Mouse (Mus musculus): ENCODE data around the gene Gm5148. TPM values are rescaled to one million over a fixed set of nuclear protein-coding genes. Genes with fewer than 3 reads are reported as not detected.

Gm5148 gene
- polyA plus RNA-seq (2012; rRNA removed), result 7.1 and 9.5 TPM in 2 replicates

DNA sequence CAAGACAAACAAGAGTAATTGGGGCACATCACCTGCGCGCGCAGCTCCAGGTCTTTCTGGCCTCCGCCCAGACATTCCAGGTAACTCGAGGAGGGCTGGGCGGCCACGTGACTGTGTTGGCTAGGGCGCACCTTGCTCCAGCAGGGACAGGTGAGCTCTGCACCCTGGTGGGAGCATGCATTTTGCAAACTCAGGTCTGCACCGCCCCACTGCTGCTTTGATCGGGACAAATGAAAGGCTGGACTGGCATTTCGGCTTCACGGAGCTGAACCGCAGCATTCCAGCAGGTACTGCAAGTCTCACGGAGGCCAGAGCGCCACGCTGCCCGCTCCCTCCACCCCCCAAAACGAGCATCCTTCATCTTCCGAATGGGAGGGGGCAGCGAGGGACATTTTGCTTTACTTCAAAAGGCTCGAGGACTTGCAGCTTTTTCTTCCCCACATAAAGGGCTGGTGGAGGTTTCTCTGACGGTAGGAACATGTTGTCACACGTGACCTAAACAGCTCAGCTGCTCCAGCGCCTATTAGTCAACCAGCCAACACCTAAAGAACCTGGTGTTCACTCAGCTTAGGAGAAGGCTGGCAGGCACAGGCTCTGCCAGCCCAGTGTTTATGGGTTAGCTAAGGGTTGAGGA, at the start of gene Gm5148:
Gene Gm5148 (minus strand): TSS at position 320 of the 634 bp plus-strand sequence.
- peak; percentile 89 for DNase-seq
- peak within 1 kb of the TSS; percentile 39 for H3K4me3 ChIP-seq (replicated peaks; ENCODE audit: extremely low read depth, low read depth, low read length)
- WGBS, result 23% methylated on average over 24 of the region's 24 CpGs
- TF ChIP-seq CTCF (IDR thresholded peaks at IDR 0.05; ENCODE audit: insufficient read depth, low read length) (peak; percentile 26; the same call in 1 of the 2 replicates), POLR2A (IDR thresholded peaks at IDR 0.05; ENCODE audit: borderline replicate concordance, extremely low read depth, low read depth, low read length) (peak; percentile 46; the same call in 1 of the 2 replicates)
- peaks cover 8% of the 10 kb centered on the region for H3K4me1 ChIP-seq (ENCODE audit: control insufficient read depth, insufficient read depth, low read length)

DNA sequence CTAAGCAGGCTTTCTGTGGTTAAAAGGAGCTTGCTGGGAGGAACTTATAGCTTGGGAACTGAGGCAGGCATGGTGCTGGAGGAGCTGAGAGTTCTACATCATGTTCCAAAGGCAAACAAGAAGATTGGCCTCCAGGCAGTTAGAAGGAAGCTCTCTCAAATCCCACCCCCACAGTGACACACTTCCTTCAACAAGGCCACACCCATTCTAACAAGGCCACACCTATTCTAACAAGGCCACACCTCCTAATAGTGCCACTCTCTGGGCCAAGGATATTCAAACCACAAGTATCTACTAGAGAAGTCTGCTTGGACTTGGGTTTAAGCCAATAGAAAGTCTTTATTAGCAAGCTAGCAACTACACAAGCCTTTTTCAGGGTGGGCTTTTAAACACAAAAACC, 46.7 kb upstream of the Gm5148 start:
- peaks cover 18% of the 10 kb centered on the region for H3K4me1 ChIP-seq (ENCODE audit: control insufficient read depth, insufficient read depth, low read length)
- DNase-seq, result no peak
- TF ChIP-seq CTCF (IDR thresholded peaks at IDR 0.05; ENCODE audit: insufficient read depth, low read length) (no peak), POLR2A (IDR thresholded peaks at IDR 0.05; ENCODE audit: borderline replicate concordance, extremely low read depth, low read depth, low read length) (no peak)
- H3K4me3 ChIP-seq (replicated peaks; ENCODE audit: extremely low read depth, low read depth, low read length), result no peak overlapping the region

DNA sequence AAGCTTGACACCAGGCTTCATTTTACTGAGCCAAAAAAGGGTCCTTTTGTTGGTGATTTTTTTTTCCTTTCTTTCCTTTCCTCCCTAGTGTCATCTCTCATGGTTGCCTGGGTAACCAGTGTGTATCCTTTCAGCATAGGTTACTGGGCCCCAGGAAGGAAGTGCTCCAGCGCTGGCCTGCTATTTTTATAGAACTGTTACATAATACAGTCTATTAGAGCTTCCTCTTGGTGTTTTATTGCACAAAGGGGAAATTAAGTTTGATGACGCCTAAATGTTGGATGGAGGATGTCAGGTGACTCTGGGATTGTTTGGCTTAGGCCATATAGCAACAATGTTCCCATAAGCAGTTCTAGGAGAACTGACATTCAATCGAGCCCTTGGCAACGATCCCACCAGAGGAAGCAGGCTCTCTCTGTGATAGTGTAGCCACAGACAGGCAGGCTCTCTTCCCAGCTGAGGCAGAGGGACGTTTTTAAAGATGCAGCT, 45.0 kb upstream of the Gm5148 start:
- TF ChIP-seq CTCF (IDR thresholded peaks at IDR 0.05; ENCODE audit: insufficient read depth, low read length) (no peak), POLR2A (IDR thresholded peaks at IDR 0.05; ENCODE audit: borderline replicate concordance, extremely low read depth, low read depth, low read length) (no peak)
- DNase-seq, result peak; percentile 53
- Histone ChIP-seq H3K4me1 (ENCODE audit: control insufficient read depth, insufficient read depth, low read length) (peaks cover 18% of the 10 kb centered on the region), H3K4me3 (replicated peaks; ENCODE audit: extremely low read depth, low read depth, low read length) (no peak overlapping the region)
- 6% methylated on average over 5 of the region's 5 CpGs for WGBS

DNA sequence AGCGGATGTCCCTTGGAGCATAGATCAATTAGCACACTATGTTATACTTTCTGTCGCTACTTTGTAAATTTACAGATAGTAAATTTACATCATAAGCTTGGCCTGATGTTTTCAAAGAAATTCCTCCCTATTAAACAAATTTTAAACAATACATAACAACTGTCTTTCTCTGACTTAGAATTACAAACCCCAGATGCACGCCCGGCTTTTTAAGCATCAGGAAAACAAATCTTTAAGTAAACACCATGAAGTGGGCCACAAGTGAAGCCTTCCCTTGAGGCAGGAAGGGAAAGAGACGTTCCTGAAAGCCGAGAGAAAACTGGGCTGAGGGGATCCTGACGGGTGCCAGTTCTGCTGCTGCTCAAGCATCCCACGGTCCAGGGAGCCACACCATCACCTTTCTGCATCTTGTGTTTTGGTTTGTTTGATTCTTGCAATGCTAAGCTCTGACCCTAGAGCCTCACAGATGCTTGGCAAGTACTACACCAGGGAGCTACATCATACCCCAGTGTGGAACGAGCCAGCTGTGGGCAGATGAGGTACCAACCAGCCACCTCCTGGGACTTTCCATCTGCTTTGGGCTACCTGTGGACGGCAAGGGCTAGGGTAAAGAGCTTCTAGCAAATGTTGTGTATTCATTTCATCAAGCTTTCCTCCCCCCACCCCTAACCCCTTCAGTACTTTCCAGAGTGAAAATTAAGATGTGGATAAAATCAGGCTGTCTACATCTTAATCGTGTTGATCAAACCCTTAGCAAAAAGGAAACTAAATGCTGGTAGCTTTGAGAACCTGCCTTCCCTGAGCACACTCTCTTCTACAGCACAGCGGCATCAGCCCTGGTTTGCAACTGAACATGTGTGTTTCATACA, 43.1 kb upstream of the Gm5148 start:
- TF ChIP-seq POLR2A (IDR thresholded peaks at IDR 0.05; ENCODE audit: borderline replicate concordance, extremely low read depth, low read depth, low read length) (no peak), CTCF (IDR thresholded peaks at IDR 0.05; ENCODE audit: insufficient read depth, low read length) (no peak)
- no peak for DNase-seq
- Histone ChIP-seq H3K4me1 (ENCODE audit: control insufficient read depth, insufficient read depth, low read length) (peaks cover 18% of the 10 kb centered on the region), H3K4me3 (replicated peaks; ENCODE audit: extremely low read depth, low read depth, low read length) (no peak overlapping the region)
- WGBS, result 50% methylated on average over 12 of the region's 12 CpGs

DNA sequence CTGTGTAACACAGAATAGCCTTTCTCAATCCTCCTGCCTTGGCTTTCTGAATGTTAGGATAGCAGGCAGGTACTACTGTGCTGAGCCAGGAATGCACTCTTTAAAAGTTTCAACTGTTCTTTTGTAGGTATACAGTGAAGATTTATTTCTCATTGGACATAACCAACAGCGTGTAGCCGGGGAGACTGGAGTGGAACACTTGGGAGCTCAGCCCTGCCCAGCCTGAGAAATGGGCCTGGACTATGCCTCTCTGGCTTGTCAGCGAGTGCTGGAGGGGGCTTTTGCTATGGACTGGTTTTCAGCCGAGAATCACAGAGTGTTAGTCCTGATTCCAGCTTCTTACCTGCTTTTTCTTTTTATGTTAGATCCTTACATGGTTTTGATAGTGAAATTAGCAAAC, 42.3 kb upstream of the Gm5148 start:
- DNase-seq, result no peak
- TF ChIP-seq POLR2A (IDR thresholded peaks at IDR 0.05; ENCODE audit: borderline replicate concordance, extremely low read depth, low read depth, low read length) (no peak), CTCF (IDR thresholded peaks at IDR 0.05; ENCODE audit: insufficient read depth, low read length) (no peak)
- Histone ChIP-seq H3K4me3 (replicated peaks; ENCODE audit: extremely low read depth, low read depth, low read length) (no peak overlapping the region), H3K4me1 (ENCODE audit: control insufficient read depth, insufficient read depth, low read length) (peaks cover 18% of the 10 kb centered on the region)
- 72% methylated on average over 4 of the region's 4 CpGs for WGBS

DNA sequence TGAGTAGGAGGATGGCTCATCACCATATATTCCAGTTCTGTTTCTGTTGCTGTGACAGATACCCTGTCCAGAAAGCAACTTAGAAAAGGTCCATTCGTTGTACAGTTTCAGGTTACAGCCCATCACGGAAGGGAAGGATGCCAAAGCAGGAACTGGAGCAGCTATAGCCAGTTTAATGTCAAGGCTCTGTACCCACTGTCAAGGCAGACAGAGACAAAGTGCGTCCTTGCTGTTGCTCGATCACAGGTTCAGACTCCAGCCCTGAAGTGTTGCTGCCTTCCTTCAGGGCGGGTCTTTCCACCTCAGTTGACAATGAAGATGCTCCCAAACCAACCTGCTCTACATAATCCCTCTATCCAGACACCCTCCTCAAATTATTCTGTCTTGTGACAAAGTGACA, 41.7 kb upstream of the Gm5148 start:
- WGBS, result 86% methylated on average over 5 of the region's 5 CpGs
- H3K4me1 ChIP-seq (ENCODE audit: control insufficient read depth, insufficient read depth, low read length), result peaks cover 21% of the 10 kb centered on the region
- TF ChIP-seq CTCF (IDR thresholded peaks at IDR 0.05; ENCODE audit: insufficient read depth, low read length), result no peak
- no peak for TF ChIP-seq POLR2A (IDR thresholded peaks at IDR 0.05; ENCODE audit: borderline replicate concordance, extremely low read depth, low read depth, low read length)
- H3K4me3 ChIP-seq (replicated peaks; ENCODE audit: extremely low read depth, low read depth, low read length), result no peak overlapping the region
- no peak for DNase-seq

DNA sequence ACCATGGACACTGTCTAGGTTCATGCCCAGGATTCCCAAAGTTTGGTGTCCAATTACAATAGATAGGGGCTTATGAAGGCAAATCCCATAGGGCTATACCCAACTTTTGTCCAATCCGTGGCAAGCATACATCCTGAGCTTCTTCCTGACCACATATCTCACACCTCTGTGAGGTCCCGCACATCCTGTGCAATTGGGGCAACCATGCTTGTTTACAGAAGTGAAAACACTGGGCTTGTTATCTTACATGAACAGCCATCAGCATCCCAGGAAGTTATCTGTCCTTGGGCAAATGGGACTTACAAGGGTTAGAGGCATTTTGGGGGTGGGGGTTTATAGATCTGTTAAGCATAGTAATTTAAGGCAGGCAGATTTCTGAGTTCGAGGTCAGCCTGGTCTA, 41.0 kb upstream of the Gm5148 start:
- no peak overlapping the region for H3K4me3 ChIP-seq (replicated peaks; ENCODE audit: extremely low read depth, low read depth, low read length)
- 71% methylated on average over 3 of the region's 3 CpGs for WGBS
- H3K4me1 ChIP-seq (ENCODE audit: control insufficient read depth, insufficient read depth, low read length), result peaks cover 19% of the 10 kb centered on the region
- DNase-seq, result no peak
- TF ChIP-seq CTCF (IDR thresholded peaks at IDR 0.05; ENCODE audit: insufficient read depth, low read length) (no peak), POLR2A (IDR thresholded peaks at IDR 0.05; ENCODE audit: borderline replicate concordance, extremely low read depth, low read depth, low read length) (no peak)

DNA sequence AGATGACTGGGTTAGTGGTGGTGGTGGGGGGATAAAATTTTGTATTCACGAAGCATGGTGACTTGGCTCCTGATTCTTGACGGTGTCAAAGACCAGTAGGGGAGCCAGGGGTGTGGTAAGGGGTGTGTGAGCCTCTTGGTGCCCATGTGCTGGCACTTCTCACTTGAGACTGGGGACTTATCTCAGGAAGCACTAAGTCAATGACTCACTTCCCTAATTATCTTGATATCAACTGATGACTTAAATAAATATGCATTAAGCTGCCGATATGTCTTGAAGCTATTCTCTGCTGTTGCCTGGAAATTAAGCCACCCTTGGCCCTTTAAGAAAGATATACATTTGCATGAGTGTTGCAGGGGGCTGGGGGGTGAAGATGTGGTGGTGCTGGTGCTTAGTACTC, 38.0 kb upstream of the Gm5148 start:
- H3K4me3 ChIP-seq (replicated peaks; ENCODE audit: extremely low read depth, low read depth, low read length), result no peak overlapping the region
- H3K4me1 ChIP-seq (ENCODE audit: control insufficient read depth, insufficient read depth, low read length), result peaks cover 11% of the 10 kb centered on the region
- 47% methylated on average over 3 of the region's 3 CpGs for WGBS
- DNase-seq, result no peak
- TF ChIP-seq POLR2A (IDR thresholded peaks at IDR 0.05; ENCODE audit: borderline replicate concordance, extremely low read depth, low read depth, low read length) (no peak), CTCF (IDR thresholded peaks at IDR 0.05; ENCODE audit: insufficient read depth, low read length) (no peak)

DNA sequence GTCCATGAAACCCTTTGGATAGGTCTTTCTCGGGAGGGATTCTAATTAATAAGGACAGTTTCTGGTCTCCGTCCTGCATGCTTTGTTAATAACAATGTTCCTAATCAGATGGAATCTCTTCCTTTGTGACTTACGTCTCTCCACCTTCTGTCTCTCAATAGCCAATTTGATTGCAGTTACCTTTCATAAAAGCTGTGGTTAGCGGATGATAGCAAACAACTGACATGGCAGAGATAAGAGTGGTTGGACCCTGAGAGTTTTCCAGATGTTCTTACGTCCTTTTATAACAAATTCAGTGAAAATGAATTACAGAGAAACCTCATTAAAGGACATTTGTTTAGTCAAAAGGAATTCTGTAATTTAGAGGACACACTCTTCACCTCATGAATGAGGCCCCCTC, 37.5 kb upstream of the Gm5148 start:
- 75% methylated on average over 5 of the region's 5 CpGs for WGBS
- no peak for TF ChIP-seq POLR2A (IDR thresholded peaks at IDR 0.05; ENCODE audit: borderline replicate concordance, extremely low read depth, low read depth, low read length)
- Histone ChIP-seq H3K4me3 (replicated peaks; ENCODE audit: extremely low read depth, low read depth, low read length) (no peak overlapping the region), H3K4me1 (ENCODE audit: control insufficient read depth, insufficient read depth, low read length) (peaks cover 10% of the 10 kb centered on the region)
- DNase-seq, result no peak

Measured in lung, adult 2 months (tissue).